Mouse (Mus musculus) small intestine, adult 2 months (tissue): ENCODE data around the gene Ogfrl1.

Experiments used
- CTCF ChIP-seq: fragments of 200-500 bp; IDR thresholded peaks from 2 replicates; pipeline ENCODE4 v1.5.1; 2012; ENCODE audit warnings: low read depth, mild to moderate bottlenecking, control low read depth, inconsistent platforms, low read length, moderate library complexity, mixed read lengths; ENCODE audit not compliant: insufficient replicate concordance, insufficient read length; ENCODE audit errors: extremely low read depth
- POLR2A ChIP-seq: fragments of 200-500 bp; IDR thresholded peaks from 2 replicates; pipeline ENCODE4 v1.6.1; 2012; ENCODE audit warnings: low read depth, mild to moderate bottlenecking, control low read depth, inconsistent platforms, low read length, moderate library complexity

DNA sequence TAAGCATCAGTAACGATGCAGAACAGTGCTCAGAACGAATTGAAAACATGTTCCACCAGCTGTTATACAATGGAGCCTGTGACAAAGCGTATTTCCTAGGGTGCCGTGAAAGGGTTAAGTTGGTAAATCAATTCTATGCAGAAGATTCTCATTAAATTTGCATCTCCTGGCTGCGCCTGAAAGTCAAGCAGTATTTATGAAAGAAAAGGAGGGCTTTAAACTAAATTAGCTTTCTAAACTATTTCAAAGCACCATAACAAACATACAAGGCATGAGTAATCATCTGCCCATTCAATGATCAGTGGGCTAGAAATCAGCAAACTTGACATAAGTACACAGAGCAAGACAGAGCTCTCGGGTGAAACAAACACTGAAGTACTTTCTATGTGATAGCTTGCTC is 18.3 kb downstream of the Ogfrl1 start:
- no peak for TF ChIP-seq CTCF
- TF ChIP-seq POLR2A: no peak
